Mouse (Mus musculus) inflammation-experienced regulatory T-cells, adult 6 months (primary cell): ENCODE results near the gene Limk2. TPM values are rescaled to one million over a fixed set of nuclear protein-coding genes. Genes with fewer than 3 reads are reported as not detected.

ENCODE experiments used
- ATAC-seq: one replicate; pipeline ENCODE4 v1.8.0; 2017
- polyA plus RNA-seq, 3 experiments: library from polyadenylated mRNA; unstranded; fragments of 100-300 nt; shearing (Covaris generic); gene quantifications; one replicate each; pipeline ENCODE4 v1.2.1; 2017

Gene Limk2
- polyA plus RNA-seq, 3 experiments from 2014 or later = 84.8 to 90.3 (median 87.8) TPM

DNA sequence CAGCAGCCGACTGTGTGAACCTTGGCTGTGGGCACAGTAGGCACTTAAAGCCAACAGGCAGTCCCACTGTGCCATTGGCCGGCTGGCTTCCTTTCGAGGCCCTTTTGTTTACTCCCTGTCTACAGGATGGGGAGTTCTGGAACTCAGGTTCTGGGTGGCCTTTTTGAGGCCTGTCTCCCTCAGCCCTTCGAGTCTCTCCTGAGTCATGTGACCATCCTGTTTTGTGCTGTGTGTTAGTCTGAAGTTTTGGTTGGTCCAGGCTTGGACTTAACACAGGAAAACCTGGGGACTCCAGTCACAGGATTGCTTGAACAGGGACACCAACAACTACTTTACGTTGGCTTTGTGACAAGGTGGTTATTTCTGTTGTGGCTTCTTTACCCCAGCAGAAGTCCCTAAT lies 112.9 kb downstream of the Limk2 start:
- ATAC-seq = no peak

DNA sequence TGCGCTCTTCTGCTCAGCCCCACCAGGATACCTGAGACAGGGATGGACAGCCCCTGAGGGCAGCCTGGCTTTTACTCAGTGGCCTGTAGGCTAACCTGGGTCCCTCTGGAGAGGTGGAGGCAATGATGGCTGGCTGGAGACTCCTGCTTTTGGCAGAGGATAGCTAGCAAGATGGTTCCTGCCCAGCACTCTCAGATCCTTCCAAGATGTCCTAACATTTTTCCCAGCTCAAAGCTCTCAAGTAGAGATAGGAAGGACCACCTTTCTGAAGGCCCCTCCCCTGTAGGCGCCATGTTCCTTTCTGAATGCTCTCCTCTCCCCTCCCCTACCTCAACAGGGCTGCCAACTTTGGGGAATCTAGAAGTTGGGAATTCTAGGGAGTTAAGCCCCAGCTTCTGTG lies 114.3 kb downstream of the Limk2 start:
- no peak for ATAC-seq

Other genes starting within 250 kb of the Limk2 start
- 10 to 100 TPM; 25.9 to 49.0 (median 44.6) TPM for gene Sfi1, start 215.7 kb downstream of the Limk2 start, polyA plus RNA-seq
- gene Eif4enif1, start 206.8 kb downstream of the Limk2 start, polyA plus RNA-seq = 10 to 100 TPM; 57.1 to 81.6 (median 75.7) TPM
- gene Drg1, start 142.8 kb downstream of the Limk2 start, polyA plus RNA-seq = 100 to 1,000 TPM; 162 to 177 (median 172) TPM
- 10 to 100 TPM; 15.5 to 19.6 (median 16.0) TPM for gene Patz1, start 120.3 kb downstream of the Limk2 start, polyA plus RNA-seq
- 10 to 100 TPM; 11.5 to 59.1 (median 35.3) TPM for gene Pik3ip1, start 78.8 kb downstream of the Limk2 start, polyA plus RNA-seq
- 10 to 100 TPM; 16.8 to 28.4 (median 21.9) TPM for gene Rnf185, start 43.2 kb upstream of the Limk2 start, polyA plus RNA-seq
- gene Pla2g3, start 79.1 kb upstream of the Limk2 start, polyA plus RNA-seq = under 1 TPM in 2 of 3 experiments, not detected in 1; 0.12 to 0.28 TPM
- not detected for gene Inpp5j, start 95.6 kb upstream of the Limk2 start, polyA plus RNA-seq
- 10 to 100 TPM in 1 of 3 experiments, 1 to 10 TPM in 2; 5.6 to 20.7 (median 8.1) TPM for gene Selenom, start 105.5 kb upstream of the Limk2 start, polyA plus RNA-seq
- gene Smtn, start 131.4 kb upstream of the Limk2 start, polyA plus RNA-seq = 1 to 10 TPM; 1.5 to 7.4 (median 4.3) TPM
- 10 to 100 TPM in 2 of 3 experiments, 1 to 10 TPM in 1; 5.9 to 12.6 (median 10.4) TPM for gene Morc2a, start 240.0 kb upstream of the Limk2 start, polyA plus RNA-seq